Mouse (Mus musculus) ES-E14 (cell line): ENCODE data around the gene Fgd5. TPM values are rescaled to one million over a fixed set of nuclear protein-coding genes. Genes with fewer than 3 reads are reported as not detected.
A peak's percentile ranks its signal among the peaks of the same experiment; 100 is the strongest.

ENCODE experiments used
- DNase-seq: peaks from one replicate; pipeline ENCODE4 v3.0.0-alpha.2; 2013; ENCODE audit warnings: low read depth, low spot score
- H3K27ac ChIP-seq: 2 replicates; pipeline ENCODE4 v1.5.1; 2012; ENCODE audit warnings: low read depth, mild to moderate bottlenecking, low read length, moderate library complexity, mixed read lengths; ENCODE audit not compliant: poor library complexity, insufficient read depth, severe bottlenecking
- H3K36me3 ChIP-seq: 2 replicates; pipeline ENCODE4 v1.6.1; 2012; ENCODE audit warnings: mild to moderate bottlenecking, low read length, moderate library complexity, mixed read lengths; ENCODE audit not compliant: control insufficient read depth, poor library complexity, insufficient read depth, severe bottlenecking
- H3K4me1 ChIP-seq, 2 experiments: fragments of 150-350 bp in 1 of 2; sonication (generic) in 1 of 2; 2 replicates each; pipeline ENCODE4 v1.6.1; 2012; ENCODE audit warnings: low read length in 2 of 2, mild to moderate bottlenecking in 1 of 2, mixed read lengths in 1 of 2; ENCODE audit not compliant: control insufficient read depth in 2 of 2, insufficient read depth in 2 of 2, poor library complexity in 1 of 2
- H3K4me3 ChIP-seq, 2 experiments: fragments of 150-350 bp in 1 of 2; sonication (generic) in 1 of 2; 2 replicates each; pipeline ENCODE4 v1.5.1; 2012; ENCODE audit warnings: low read length in 2 of 2, low read depth in 1 of 2, mild to moderate bottlenecking in 1 of 2, mixed read lengths in 1 of 2; ENCODE audit not compliant: insufficient read depth in 1 of 2, poor library complexity in 1 of 2, severe bottlenecking in 1 of 2
- H3K9ac ChIP-seq: 2 replicates; pipeline ENCODE4 v1.6.1; 2012; ENCODE audit warnings: low read depth, mild to moderate bottlenecking, low read length, mixed read lengths; ENCODE audit not compliant: poor library complexity, insufficient read depth, severe bottlenecking
- H3K9me3 ChIP-seq: fragments of 150-350 bp; sonication (generic); 2 replicates; pipeline ENCODE4 v1.6.1; 2012; ENCODE audit warnings: low read depth, mild to moderate bottlenecking, low read length; ENCODE audit not compliant: control insufficient read depth, insufficient read depth
- CHD2 ChIP-seq: IDR thresholded peaks from 2 replicates; pipeline ENCODE4 v1.6.1; 2014; ENCODE audit warnings: mild to moderate bottlenecking, low read depth, low read length, inconsistent platforms
- HCFC1 ChIP-seq: IDR thresholded peaks from 2 replicates; pipeline ENCODE4 v1.6.1; 2012; ENCODE audit warnings: low read length, inconsistent platforms, borderline replicate concordance; ENCODE audit not compliant: insufficient read depth
- MAFK ChIP-seq: IDR thresholded peaks from 2 replicates; pipeline ENCODE4 v1.6.1; 2014; ENCODE audit warnings: mild to moderate bottlenecking, low read depth, low read length, inconsistent platforms; ENCODE audit not compliant: insufficient read depth
- ZC3H11A ChIP-seq: IDR thresholded peaks from 2 replicates; pipeline ENCODE4 v1.6.1; 2012; ENCODE audit warnings: low read depth, mild to moderate bottlenecking, inconsistent platforms, low read length, borderline replicate concordance
- ZNF384 ChIP-seq: IDR thresholded peaks from 2 replicates; pipeline ENCODE4 v1.6.1; 2012; ENCODE audit warnings: low read depth, low read length, inconsistent platforms
- in situ Hi-C, 2 experiments: fragments of 600-800 bp; cut with MboI; formaldehyde crosslinking; loops; one replicate each; pipeline ENCODE4 v1.15.1; 2025; ENCODE audit warnings: low sequenced_read_pairs in 2 of 2, inconsistent platforms in 1 of 2; ENCODE audit not compliant: unreplicated experiment in 2 of 2
- total RNA-seq: library from RNA; depleted of rRNA; stranded (reverse); fragments of 300-350 nt; gene quantifications from 2 replicates; pipeline ENCODE4 v1.2.3, GENCODE M21; 2012

Fgd5 gene
- total RNA-seq, 1 experiment: 2.5 TPM

DNA sequence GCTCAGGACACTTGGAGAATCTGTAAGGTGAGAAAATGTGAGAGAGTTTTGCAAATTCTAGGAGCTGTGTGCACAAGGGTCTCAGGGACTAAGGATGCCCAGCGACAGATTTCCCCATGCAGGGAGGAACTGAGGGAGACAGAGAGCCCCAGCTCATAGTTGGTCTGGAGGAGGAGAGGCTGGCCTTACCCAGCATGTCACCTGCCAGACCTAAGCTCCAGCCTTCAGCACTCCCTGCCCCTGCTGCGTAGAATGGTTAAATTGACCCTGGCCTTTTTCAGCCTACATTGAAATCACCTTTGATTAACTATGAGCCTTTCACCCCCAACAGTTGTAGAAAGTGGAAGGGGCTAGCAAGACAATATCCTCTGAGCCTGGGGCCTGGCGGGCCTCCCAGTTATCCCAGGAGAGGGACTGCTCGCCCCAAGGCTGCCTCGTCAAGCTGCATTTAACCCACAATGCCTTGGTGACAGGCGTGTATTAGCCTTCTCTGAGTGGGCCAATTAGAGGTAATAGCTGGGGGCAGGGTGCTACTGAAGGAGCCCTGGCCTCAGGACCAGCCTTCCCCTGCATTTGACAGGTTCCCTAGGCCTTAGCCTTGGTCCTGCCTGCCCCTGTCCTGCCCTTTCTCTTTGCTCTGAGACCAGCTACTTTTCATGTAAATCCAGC lies 25.6 kb downstream of the Fgd5 start:
- no peaks in the 10 kb centered on the region for H3K9me3 ChIP-seq
- peak overlapping the region; percentile 13; the same call in 1 of the 2 replicates for H3K9ac ChIP-seq
- H3K36me3 ChIP-seq: no peaks in the 10 kb centered on the region
- DNase-seq: no peak
- no peak overlapping the region for H3K4me3 ChIP-seq
- H3K4me1 ChIP-seq: peaks cover 8 to 27% of the 10 kb centered on the region in 2 experiments; a peak in 2 of 4 replicates
- no peak overlapping the region for H3K27ac ChIP-seq
- TF ChIP-seq MAFK: no peak
- no peak for TF ChIP-seq ZC3H11A
- no peak for TF ChIP-seq CHD2
- in situ Hi-C loops: no loop called here

DNA sequence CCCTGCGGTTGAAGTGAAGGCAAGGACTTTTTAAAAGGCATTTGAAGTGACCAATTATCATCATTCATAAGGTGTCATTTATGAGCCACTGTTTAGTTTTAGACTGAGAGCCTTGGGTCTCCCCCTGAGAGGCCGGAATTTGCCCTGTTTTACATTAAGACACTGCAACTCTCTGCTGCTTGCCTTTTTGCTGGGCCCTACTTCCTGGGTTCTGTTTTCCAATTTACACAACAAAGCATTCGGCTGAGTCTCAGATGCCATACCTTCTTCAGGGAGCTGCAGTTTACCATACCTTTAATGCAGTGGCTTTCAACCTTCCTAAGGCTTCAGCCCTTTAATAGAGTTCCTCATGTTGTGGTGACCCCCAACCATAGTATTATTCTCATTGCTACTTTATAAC lies 26.1 kb downstream of the Fgd5 start:
- in situ Hi-C loops: no loop called here

DNA sequence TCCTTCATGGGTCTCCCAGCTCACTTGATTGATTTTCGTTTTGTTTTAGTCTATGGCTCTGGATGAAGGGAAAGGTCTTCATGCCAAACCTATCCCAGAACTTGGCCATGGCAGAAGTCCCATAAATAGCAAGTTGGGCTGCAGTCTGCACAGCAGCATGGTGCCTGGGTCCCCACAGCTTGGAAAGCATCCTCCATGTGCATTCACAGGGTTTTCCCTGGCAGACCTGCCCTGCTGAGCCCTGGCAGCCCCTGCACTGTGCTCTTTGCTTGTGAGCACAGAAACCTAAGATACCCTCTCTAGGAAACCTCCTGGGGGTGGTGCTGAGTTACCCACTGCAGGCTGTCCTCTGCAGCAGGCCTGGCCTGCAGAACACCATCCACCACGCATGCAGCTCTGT lies 32.2 kb downstream of the Fgd5 start:
- Histone ChIP-seq H3K9ac (no peak overlapping the region), H3K4me3 (no peak overlapping the region), H3K27ac (no peak overlapping the region), H3K4me1 (peaks cover 1 to 14% of the 10 kb centered on the region in 2 experiments; a peak in 3 of 4 replicates), H3K36me3 (no peaks in the 10 kb centered on the region; the same call in 1 of the 2 replicates), H3K9me3 (no peaks in the 10 kb centered on the region)
- in situ Hi-C loops: no loop called here
- TF ChIP-seq ZNF384 (no peak), ZC3H11A (no peak), MAFK (no peak), CHD2 (no peak), HCFC1 (no peak)
- no peak for DNase-seq

More for the DNA sequence above, 26.1 kb downstream of the Fgd5 start:
- peak; percentile 20 for DNase-seq
- no peak for TF ChIP-seq ZNF384
- TF ChIP-seq HCFC1: no peak
- no peak for TF ChIP-seq CHD2
- TF ChIP-seq ZC3H11A: no peak
- H3K4me3 ChIP-seq: no peak overlapping the region
- H3K4me1 ChIP-seq: peaks cover 8 to 27% of the 10 kb centered on the region in 2 experiments; a peak in 2 of 4 replicates
- no peak overlapping the region for H3K27ac ChIP-seq
- no peaks in the 10 kb centered on the region for H3K9me3 ChIP-seq
- H3K36me3 ChIP-seq: no peaks in the 10 kb centered on the region
- H3K9ac ChIP-seq: no peak overlapping the region

DNA sequence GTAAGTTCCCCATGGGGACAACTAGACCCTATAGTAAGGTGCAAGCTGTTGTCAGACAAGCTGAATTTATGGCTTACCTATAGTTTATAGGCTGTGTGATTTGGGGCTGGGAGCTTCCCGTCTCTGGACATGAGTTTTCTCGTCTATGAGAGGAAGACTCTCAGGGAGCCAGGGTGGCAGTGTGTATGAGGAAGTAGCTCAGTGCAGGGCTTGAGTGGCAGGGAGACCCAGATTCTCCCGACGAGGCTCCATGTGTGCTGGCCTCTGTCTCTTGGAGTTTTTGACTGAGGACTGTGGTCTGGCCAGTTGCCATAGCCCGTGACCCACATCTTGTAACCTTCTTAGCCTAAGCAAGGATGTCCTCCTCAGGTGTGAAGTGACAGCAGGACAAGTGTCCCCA lies 33.7 kb downstream of the Fgd5 start:
- no peak for DNase-seq
- in situ Hi-C loops: no loop called here

DNA sequence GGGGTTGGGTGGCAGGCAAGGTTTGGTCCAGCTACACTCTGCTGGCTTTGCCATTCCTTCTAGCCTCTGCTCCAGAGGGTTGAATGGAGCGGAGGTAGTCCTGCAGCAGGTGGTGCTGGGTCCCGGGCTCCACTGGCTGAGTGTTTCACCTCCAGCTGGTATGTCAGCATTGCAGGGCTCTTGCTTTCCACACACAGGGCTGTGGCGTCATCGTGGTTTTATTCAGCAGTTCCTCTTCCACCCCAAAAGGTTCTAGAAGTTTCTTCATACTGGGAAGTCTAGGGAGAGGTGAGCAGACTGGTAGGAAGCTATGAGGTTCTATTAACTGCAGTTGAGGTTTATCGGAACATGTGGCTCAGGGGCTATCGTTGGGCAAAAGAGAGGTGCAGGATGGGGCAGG lies 34.4 kb downstream of the Fgd5 start:
- no peak overlapping the region for H3K27ac ChIP-seq
- no peak for DNase-seq
- H3K4me1 ChIP-seq: peaks cover 1 to 12% of the 10 kb centered on the region in 2 experiments; a peak in 3 of 4 replicates
- no peaks in the 10 kb centered on the region for H3K9me3 ChIP-seq
- TF ChIP-seq HCFC1: no peak
- no peak for TF ChIP-seq CHD2
- TF ChIP-seq ZC3H11A: no peak
- no peak for TF ChIP-seq ZNF384
- TF ChIP-seq MAFK: no peak
- no peak overlapping the region for H3K9ac ChIP-seq
- no peak overlapping the region for H3K4me3 ChIP-seq
- no peaks in the 10 kb centered on the region; the same call in 1 of the 2 replicates for H3K36me3 ChIP-seq
- in situ Hi-C loops: no loop called here

More for the DNA sequence above, 33.7 kb downstream of the Fgd5 start:
- Histone ChIP-seq H3K9ac (no peak overlapping the region), H3K36me3 (no peaks in the 10 kb centered on the region; the same call in 1 of the 2 replicates), H3K9me3 (no peaks in the 10 kb centered on the region), H3K27ac (no peak overlapping the region), H3K4me1 (peaks cover 1 to 12% of the 10 kb centered on the region in 2 experiments; a peak in 3 of 4 replicates), H3K4me3 (no peak overlapping the region)
- TF ChIP-seq ZNF384 (no peak), HCFC1 (no peak), CHD2 (no peak), ZC3H11A (no peak)
